Comparison of ENCODE assay signal across 8 mouse cellular contexts in the genomic region with DNA sequence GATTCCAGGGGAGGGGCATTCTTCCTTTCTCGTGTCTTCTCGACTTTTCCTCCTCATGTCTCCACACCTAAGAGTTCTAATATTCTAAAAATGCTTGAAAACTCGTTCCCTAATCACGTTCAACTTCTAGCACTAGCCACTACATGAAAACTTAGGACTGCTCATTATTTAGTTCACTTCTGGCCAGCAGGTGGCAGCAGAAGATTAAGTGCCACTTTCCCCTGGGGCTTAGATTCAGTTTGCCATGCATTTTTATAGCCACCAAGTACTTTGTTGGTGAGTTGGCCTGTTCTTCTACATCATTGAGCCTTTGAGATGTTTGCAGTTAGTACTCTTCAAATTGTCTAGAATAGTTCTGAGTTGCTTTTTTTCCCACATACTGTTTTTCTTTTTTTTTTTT. TPM values are rescaled to one million over a fixed set of nuclear protein-coding genes. Genes with fewer than 3 reads are reported as not detected.
A peak's percentile ranks its signal among the peaks of the same experiment; 100 is the strongest.
DNase-seq lines count a peak whose midpoint lies in the region; ATAC-seq and TF ChIP-seq lines count a peak whose summit lies in the region.

No protein-coding gene starts in this region.

- H3K4me2 ChIP-seq in liver, postnatal 0 days (ENCODE audit: low read depth, low read length): no peak overlapping the region

- H3K9me3 ChIP-seq in liver, postnatal 0 days (ENCODE audit: low read length): no peaks in the 10 kb centered on the region

- no peak overlapping the region for H3K27ac ChIP-seq in liver, postnatal 0 days (ENCODE audit: low read depth)

- H3K27me3 ChIP-seq in liver, postnatal 0 days (ENCODE audit: insufficient read depth, low read length): no peaks in the 10 kb centered on the region

- TF ChIP-seq EP300 in liver, postnatal 0 days (IDR thresholded peaks at IDR 0.05; ENCODE audit: low read depth): no peak

- 3% methylated on average over 4 of the region's 4 CpGs for WGBS in liver, postnatal 0 days (ENCODE audit: insufficient replicate concordance)

- no peak overlapping the region for H3K9ac ChIP-seq in liver, postnatal 0 days (replicated peaks)

- DNase-seq in CD4-positive, CD25-positive, alpha-beta regulatory T cell, adult 2 months (ENCODE audit: low read depth, low spot score): peak; percentile 90
- DNase-seq in adrenal gland, adult 18-20 months (ENCODE audit: low spot score in 2 of 2): peak; percentile 70 to 79
- peak; percentile 84 for DNase-seq in embryo, embryonic 11 days
- DNase-seq in gastrocnemius, postnatal 36 days: peak; percentile 35 to 60
- peak; percentile 86 for DNase-seq in kidney, postnatal 14 days
- peak; percentile 72 for DNase-seq in liver, postnatal 0 days
- DNase-seq in ovary, postnatal 14 days (ENCODE audit: low spot score): peak; percentile 75
- peak; percentile 38 to 76 for DNase-seq in thymus, postnatal 10 days (ENCODE audit: low spot score in 2 of 2)

- H3K4me1 ChIP-seq in liver, postnatal 0 days (ENCODE audit: insufficient read depth): no peaks in the 10 kb centered on the region

- peak; percentile 93 for TF ChIP-seq CTCF in liver, postnatal 0 days (IDR thresholded peaks at IDR 0.05; ENCODE audit: low read depth)

- intact Hi-C loops in gastrocnemius, postnatal 36 days (cut with DNase I): loop anchor here (2.0 kb wide), 1 partner anchor 144 kb away; no protein-coding TSS in a partner anchor

- no peak overlapping the region for H3K4me3 ChIP-seq in liver, postnatal 0 days (ENCODE audit: low read depth, low read length)

- peak; percentile 45; the same call in 1 of the 2 replicates for ATAC-seq in liver, postnatal 0 days

- H3K36me3 ChIP-seq in liver, postnatal 0 days (replicated peaks; ENCODE audit: insufficient read depth, low read length): no peaks in the 10 kb centered on the region

RNA-seq across cellular contexts. Expression of a gene that starts 6.5 kb away (rescaled TPM):
- total RNA-seq in adrenal gland, adult 18-20 months (2021): 10 to 100 TPM; 15.5 to 18.4 TPM
- total RNA-seq in gastrocnemius, postnatal 36 days (2021): 10 to 100 TPM in 1 of 2 experiments, 1 to 10 TPM in 1; 7.7 to 10.6 TPM
- polyA plus RNA-seq in liver, postnatal 0 days (2015; fragmentation: Nextera tagmentation; extraction: Ambion mirVana): 8.8 TPM in 2 replicates

RNA-seq across cellular contexts. Expression of a gene that starts 47.1 kb away (rescaled TPM):
- under 1 TPM; 0.13 to 0.20 TPM for total RNA-seq in adrenal gland, adult 18-20 months (2021)
- 1 to 10 TPM in 1 of 2 experiments, under 1 TPM in 1; 0.42 to 1.6 TPM for total RNA-seq in gastrocnemius, postnatal 36 days (2021)
- polyA plus RNA-seq in liver, postnatal 0 days (2015; fragmentation: Nextera tagmentation; extraction: Ambion mirVana): 0.18 and 0.36 TPM in 2 replicates
